ENCODE assay signal across 25 mouse cellular contexts in genomic region chr3:147169215-147169614, GRCm38 (mm10).
"Had no signal": no experiment of that assay in that cellular context is flagged by ENCODE, and none has a peak within 500 bp of the region (broad histone marks: within the 10 kb centered on the region; RNA-seq: fewer than 3 reads in every experiment).

No protein-coding gene starts in this region.

- ATAC-seq: hindbrain, postnatal 0 days; intestine, embryonic 16.5 days had no signal

- H3K27me3 ChIP-seq: heart, embryonic 13.5 days; heart, embryonic 15.5 days; hindbrain, embryonic 13.5 days; hindbrain, embryonic 15.5 days; kidney, embryonic 15.5 days; limb, embryonic 12.5 days; liver, embryonic 13.5 days; liver, embryonic 15.5 days had no signal

- H3K27ac ChIP-seq: heart, adult 2 months; heart, embryonic 13.5 days; heart, embryonic 15.5 days; hindbrain, embryonic 13.5 days; hindbrain, embryonic 15.5 days; hindbrain, postnatal 0 days; kidney, postnatal 0 days; limb, embryonic 12.5 days; liver, embryonic 13.5 days; liver, embryonic 15.5 days had no signal

- H3K36me3 ChIP-seq: heart, embryonic 13.5 days; heart, embryonic 15.5 days; hindbrain, embryonic 13.5 days; hindbrain, embryonic 15.5 days; kidney, embryonic 15.5 days; limb, embryonic 12.5 days; liver, embryonic 13.5 days; liver, embryonic 15.5 days had no signal

- H3K9me3 ChIP-seq: heart, embryonic 13.5 days; heart, embryonic 15.5 days; hindbrain, embryonic 13.5 days; hindbrain, embryonic 15.5 days; kidney, embryonic 15.5 days; limb, embryonic 12.5 days; liver, embryonic 13.5 days; liver, embryonic 15.5 days had no signal

- H3K4me1 ChIP-seq: heart, embryonic 13.5 days; heart, embryonic 15.5 days; hindbrain, embryonic 13.5 days; kidney, embryonic 15.5 days; liver, embryonic 13.5 days; liver, embryonic 15.5 days had no signal

- H3K4me3 ChIP-seq: heart, adult 2 months; heart, embryonic 13.5 days; heart, embryonic 15.5 days; hindbrain, embryonic 13.5 days; hindbrain, embryonic 15.5 days; kidney, embryonic 15.5 days; limb, embryonic 12.5 days; liver, embryonic 13.5 days; liver, embryonic 15.5 days had no signal

- DNase-seq: gastrocnemius, postnatal 14 days; gastrocnemius, postnatal 36 days; heart, adult 2 months; heart, postnatal 14 days; heart, postnatal 36 days; kidney, adult 11 months; kidney, adult 2 months; kidney, adult 9 months; kidney, postnatal 14 days; kidney, postnatal 36 days; layer of hippocampus, adult 9-11 months; layer of hippocampus, postnatal 36 days; left cerebral cortex, postnatal 4 days; liver; liver, embryonic 13.5 days had no signal
